Mouse (Mus musculus) left cerebral cortex, postnatal 36 days (tissue): Measurements from ENCODE around the gene Zc3h14. TPM values are rescaled to one million over a fixed set of nuclear protein-coding genes. Genes with fewer than 3 reads are reported as not detected.

ENCODE experiments used
- DNase-seq, 2 experiments: peaks; one replicate each; pipeline ENCODE4 v3.0.0; 2021 to 2022; ENCODE audit warnings: low spot score in 2 of 2, mixed read lengths in 1 of 2
- intact Hi-C: fragments of 180-260 bp; cut with DNase I; formaldehyde crosslinking; loops from one replicate; pipeline ENCODE4 v1.15.1; 2025
- total RNA-seq, 2 experiments: library from RNA; stranded (reverse); gene quantifications; 2 replicates each; pipeline ENCODE4 v1.2.3; 2021

Gene Zc3h14
- total RNA-seq, 2 experiments from 2014 or later = 89.0 to 100 TPM

DNA sequence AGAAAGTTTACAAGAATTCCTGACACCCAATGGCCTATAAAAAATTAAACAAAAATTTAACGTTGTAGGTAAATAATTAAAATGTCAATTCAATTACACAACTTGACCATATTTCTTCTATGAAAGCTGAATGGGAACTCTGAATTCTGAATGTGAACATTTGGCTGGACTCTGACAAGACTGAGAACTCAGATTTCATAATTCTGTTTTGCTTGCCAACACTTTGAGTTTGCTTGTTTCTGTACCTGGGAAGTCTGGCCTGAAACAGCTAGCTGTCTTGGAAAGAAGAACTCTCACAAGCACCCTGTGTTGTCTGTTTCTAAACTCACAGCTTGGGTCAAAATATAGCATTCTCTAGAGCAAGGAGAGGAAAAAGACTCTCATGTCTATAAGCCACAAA is 87.1 kb downstream of the Zc3h14 start:
- intact Hi-C loops = no loop called here
- DNase-seq = no peak

DNA sequence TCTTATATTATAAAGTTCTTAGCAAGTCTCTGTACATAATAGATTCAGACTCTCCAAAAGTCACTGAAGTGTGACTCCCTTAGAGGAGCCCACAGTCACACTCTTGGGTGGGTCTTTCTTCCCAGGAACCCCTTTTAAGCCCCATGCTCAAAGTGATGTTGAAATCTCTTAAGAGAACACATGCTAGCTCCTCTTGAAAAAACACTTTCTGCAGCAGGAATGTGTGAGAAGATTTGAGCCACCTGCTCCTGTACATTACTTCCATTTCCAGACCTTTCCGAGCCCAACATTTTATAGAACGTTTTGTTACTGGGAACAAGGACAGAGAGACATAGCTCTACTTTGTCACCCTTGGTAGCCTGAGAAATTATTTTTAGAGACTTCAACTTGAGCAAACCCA is 88.1 kb downstream of the Zc3h14 start:
- intact Hi-C loops = no loop called here
- DNase-seq = no peak

DNA sequence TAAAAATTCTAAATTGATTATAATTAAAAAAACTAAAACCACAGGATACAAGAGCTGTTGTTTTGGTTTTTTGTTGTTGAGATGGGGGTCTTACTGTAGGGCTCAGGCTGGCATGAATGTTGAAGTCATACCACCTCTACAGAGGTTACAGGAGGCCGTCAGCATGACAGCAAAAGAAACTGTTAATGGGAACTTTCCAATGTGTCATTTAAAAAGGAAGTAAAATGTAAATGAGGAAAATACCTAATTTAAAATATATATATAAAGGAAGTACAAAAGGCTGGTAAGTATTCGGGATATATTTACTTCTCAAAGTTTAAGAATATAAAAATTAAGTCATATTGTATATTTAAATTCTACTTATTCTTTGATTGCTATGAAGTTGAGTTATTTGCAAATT is 88.7 kb downstream of the Zc3h14 start:
- intact Hi-C loops = no loop called here
- DNase-seq = no peak

Other genes with a start within 250 kb of the Zc3h14 start
- gene Kcnk10, start 168.7 kb upstream of the Zc3h14 start, total RNA-seq = 10 to 100 TPM; 13.0 to 13.7 TPM
- gene Spata7, start 118.8 kb upstream of the Zc3h14 start, total RNA-seq = 10 to 100 TPM; 29.1 to 40.2 TPM
- gene Ptpn21, start 9.6 kb upstream of the Zc3h14 start, total RNA-seq = 10 to 100 TPM; 10.2 to 11.6 TPM
- gene Eml5, start 154.5 kb downstream of the Zc3h14 start, total RNA-seq = 100 to 1,000 TPM in 1 of 2 experiments, 10 to 100 TPM in 1; 50.5 to 105 TPM
- 10 to 100 TPM; 37.5 to 49.4 TPM for gene Ttc8, start 173.6 kb downstream of the Zc3h14 start, total RNA-seq